Mouse (Mus musculus) mature B cell (primary cell): ENCODE measurements around the gene Cacnb1.

Experiments used
- in situ Hi-C: fragments of 300-500 bp; cut with MboI; formaldehyde crosslinking; loops from 2 replicates; pipeline ENCODE4 v1.14.3; 2019

Cacnb1 gene

DNA sequence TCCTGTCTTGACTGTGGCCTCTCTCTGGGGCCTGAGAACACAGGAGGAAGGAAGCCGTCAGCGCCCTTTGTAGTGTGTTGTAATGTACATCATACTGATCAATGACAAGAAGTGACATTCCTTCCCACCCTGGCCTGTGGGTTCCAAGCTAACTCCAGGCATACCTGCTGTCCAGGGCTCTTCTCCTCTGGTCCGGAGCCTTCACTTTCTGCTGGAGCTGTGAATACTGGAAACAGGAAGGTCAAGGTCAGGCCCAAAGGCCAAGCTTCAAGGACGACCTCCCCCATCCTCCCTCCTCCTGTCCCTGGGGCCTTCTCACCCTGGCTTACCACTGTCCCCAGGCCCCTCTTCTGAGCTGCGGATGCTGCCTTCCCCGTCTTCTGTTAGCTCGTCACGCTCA lies 18.1 kb upstream of the Cacnb1 start:
- in situ Hi-C loops, result no loop called here

DNA sequence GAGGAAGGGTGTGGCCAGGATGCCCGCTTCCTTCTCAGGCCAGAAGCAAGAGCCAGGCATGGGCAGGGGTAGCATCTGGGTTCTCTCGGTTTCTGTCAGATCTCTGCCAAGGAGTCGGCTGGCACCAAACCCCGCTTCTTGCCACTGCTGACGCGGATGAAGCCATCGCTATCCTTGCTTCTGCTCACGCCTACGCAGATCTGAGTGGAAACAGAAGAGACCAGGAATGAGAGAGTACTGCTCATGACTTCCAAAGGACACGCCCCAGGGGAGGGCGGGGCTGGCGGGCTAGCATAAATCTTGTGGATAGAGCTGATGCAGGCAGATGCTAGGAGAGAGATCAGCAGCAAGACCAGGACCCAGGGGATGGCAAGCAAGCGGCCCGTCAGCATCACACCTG lies 15.0 kb upstream of the Cacnb1 start:
- in situ Hi-C loops, result no loop called here

DNA sequence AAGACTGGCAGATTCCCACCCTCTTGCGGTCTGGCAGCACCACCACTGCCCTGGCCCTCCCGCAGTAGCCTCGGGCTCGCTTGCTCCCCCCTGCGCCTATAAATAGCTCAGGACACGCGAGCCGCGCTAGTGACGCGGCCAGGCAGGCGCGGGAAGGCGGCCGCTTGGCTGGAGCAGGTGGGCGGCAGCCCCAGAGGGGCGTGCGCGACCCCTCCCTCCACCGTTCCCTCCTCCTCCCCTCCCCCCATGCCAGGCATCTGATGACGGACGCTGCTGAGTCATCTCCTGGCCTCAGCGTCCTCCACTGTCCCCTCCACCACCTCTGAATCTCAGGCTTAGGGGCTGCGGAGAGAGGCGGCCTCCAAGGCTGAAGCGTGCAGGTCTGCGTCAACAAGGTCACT lies 13.1 kb upstream of the Cacnb1 start:
- in situ Hi-C loops, result no loop called here

GRCm38 (mm10) chr11:98034840-98035239 lies 12.0 kb upstream of the Cacnb1 start:
- in situ Hi-C loops, result no loop called here

GRCm38 (mm10) chr11:98034061-98034460 lies 11.2 kb upstream of the Cacnb1 start:
- in situ Hi-C loops, result no loop called here

DNA sequence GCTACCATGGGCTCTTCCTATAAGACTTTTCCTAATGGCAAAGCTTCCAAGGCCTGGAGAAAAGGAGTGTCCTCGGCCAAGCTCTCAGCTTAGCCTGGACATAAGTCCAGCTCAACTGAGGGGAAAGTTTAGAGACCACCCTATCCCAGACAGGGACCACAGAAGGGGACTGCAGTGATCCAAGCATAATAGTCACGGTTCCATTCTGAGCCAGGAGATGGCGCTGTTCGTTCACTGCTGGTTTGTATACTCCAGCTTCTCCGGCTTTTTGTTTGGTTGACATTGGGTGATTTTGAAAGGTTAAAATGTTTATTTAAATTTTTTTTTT lies 8.6 kb upstream of the Cacnb1 start:
- in situ Hi-C loops, result no loop called here

DNA sequence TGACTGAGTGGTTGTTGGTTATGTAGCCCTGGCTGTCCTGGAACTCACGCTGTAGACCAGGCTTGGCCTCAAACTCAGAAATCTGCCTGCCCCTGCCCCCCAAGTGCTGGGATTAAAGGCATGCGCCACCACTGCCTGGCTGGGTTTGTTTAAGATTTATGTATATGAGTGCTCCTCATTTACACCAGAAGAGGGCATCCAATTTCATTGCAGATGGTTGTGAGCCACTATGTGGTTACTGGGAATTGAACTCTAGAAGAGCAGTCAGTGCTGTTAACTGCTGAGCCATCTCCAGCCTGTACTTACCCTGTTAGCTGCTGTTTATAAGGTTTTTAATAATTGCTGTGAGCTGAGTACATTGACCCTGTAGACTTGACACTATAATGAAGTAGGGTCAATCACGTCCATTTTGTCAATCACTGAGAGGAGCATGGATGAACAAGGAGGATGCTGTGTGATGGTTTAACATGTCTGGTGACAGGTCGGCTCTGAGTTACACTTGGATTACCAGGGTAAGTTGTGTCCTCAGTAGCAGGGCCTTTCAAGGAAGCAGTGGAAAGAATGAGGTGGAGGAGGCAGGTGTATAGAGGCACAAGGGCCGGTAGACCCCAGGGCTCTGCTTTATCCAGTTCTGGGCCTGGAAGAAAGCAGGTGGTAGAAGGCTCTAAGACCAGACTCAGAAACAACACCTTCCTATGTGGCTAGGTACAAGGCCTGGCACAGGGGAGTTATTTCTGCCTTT lies 8.0 kb upstream of the Cacnb1 start:
- in situ Hi-C loops, result no loop called here

DNA sequence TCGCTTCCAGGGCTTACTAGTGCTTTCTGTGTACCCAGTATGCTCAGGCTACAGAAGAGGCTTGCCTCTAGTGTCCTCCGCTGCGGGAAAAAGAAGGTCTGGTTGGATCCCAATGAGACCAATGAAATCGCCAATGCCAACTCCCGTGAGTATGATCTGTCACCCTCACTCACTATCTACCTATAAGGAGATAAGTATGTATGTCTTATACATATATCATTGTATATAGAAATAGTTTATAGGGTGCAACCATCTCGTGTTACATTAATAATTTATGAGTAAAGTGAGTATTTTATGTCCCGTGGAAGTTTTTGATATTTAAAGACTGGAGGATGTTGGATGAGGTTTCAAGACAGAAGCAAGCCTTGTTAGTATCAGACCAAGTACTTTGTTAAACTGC lies 5.0 kb upstream of the Cacnb1 start:
- in situ Hi-C loops, result loop anchor here (5.0 kb wide), 1 partner anchor 50 kb away; no protein-coding TSS in a partner anchor

DNA sequence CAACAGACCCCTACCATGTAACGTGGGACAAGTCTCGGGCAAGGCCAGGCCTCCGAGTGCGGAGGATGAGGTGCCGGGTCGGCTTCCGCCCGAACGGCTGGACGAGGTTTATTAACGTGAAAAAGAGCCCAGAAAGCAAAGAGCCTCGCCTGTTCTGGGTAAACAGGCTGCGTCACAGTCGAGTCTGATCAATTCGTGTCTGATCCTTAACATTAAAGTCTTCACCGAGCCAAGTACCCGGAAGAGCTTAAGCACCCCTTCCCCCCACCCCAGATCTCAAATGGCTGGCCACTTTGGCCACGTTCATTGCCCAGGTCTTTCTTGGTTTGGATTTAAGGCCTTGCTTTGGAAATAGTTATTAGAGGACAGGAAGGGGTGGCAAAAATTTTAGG lies 4.5 kb upstream of the Cacnb1 start:
- in situ Hi-C loops, result loop anchor here (5.0 kb wide), 1 partner anchor 50 kb away; no protein-coding TSS in a partner anchor

GRCm38 (mm10) chr11:98026570-98027296 lies 3.9 kb upstream of the Cacnb1 start, which contains the start of gene Rpl19:
Gene Rpl19 (plus strand): TSS chr11:98026710.
- in situ Hi-C loops, result loop anchor here (5.0 kb wide), 1 partner anchor 51 kb away; no protein-coding TSS in a partner anchor

GRCm38 (mm10) chr11:98026248-98026569 lies 3.4 kb upstream of the Cacnb1 start:
- in situ Hi-C loops, result loop anchor here (5.0 kb wide), 1 partner anchor 51 kb away; no protein-coding TSS in a partner anchor

- in situ Hi-C loops, result no loop called here
These were observed 1.7 kb upstream of the Cacnb1 start for GRCm38 (mm10) chr11:98024516-98024915.

- in situ Hi-C loops, result no loop called here
These were observed 630 bp downstream of the Cacnb1 start for GRCm38 (mm10) chr11:98022253-98022554.

GRCm38 (mm10) chr11:98021565-98022252 lies 1.1 kb downstream of the Cacnb1 start:
- in situ Hi-C loops, result no loop called here

DNA sequence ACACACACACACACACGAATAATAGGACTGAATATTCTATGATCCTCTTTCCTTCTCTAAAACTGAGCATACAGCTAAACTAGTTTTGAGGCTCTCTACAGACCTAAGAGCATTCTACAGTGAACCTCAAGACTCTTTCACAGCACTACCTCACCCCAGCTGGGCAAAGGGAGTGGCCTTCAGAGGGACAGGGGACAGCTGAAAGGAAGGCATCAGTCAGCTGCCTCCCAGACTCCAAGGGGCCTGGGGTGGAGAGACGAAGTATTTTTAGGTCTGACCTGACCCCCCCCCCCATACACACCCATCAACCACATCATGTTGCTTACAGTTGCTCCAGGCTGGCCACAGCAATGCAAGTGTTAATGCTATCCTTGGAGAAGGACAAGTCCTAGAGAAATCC lies 1.7 kb downstream of the Cacnb1 start:
- in situ Hi-C loops, result no loop called here

DNA sequence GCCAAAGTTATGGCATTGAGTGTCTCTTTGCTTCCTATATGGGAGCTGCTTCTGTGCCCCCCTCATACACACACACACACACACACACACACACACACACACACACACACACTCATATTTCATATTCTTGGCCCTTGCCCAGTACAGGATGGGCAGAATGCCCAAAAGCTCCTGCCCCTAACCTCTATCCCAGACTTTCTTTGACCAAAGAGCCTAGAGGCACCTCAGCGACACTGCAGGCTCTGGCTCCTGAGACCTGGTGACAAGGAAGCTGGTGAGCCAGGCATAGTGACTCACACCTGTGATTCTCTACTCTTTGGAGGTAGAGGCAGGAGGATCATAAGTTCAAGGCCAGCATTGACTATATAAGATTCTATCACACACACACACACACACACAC lies 2.1 kb downstream of the Cacnb1 start:
- in situ Hi-C loops, result no loop called here

DNA sequence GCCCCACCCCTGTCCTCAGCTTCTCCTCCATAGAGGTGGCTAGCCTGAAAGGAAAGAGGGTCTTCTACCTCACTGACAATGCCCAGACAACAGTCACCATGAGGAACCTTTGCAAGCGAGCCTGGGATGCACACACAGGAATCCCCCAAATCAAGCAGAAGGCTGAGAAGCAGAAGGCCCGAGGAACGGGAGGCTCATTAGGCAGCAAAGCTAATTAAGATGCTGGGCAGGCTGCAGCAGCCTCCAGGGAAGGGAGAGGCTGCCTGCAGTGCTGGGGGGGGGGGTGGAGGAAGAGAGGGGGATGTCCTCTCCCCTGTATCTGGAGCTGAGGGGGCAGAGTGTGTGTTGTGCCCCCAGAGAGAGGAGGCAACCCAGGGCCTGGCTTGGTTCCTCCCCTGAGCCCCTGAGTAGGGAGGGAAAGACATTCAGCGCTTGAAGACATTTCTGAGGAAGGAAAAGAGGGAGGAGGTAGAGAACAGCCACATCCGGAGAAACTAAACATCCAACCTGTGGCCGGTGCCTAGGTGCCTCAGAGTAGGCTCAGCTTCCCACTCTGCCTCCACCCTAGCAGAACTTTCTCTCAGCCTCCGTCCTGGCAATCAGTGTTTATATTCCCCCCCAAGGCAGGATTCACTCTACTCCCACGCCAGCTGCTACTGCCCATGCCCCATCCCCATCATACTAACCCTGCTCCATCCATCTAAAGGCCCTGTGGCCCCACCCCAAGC lies 2.8 kb downstream of the Cacnb1 start:
- in situ Hi-C loops, result no loop called here

GRCm38 (mm10) chr11:98018858-98019641 lies 3.8 kb downstream of the Cacnb1 start:
- in situ Hi-C loops, result no loop called here

DNA sequence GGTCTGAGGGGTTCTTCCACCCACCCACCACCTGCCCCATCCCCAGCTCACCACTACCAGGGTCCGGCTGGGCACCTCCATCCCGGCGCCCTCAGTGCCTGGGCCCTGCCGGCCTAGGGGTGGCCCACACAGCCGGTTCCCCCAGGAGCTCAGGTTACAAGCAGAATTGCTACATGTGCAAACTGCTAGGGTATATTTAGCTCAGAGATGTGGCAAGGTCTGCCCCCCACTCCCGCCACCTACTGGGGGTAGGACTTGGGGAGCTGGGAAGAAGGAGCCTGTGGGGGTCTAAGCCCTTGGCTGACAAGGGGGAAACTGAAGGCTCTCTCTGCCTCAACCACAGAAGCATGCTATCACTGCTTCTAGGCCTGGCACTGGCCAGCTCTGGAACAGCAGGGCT lies 4.6 kb downstream of the Cacnb1 start:
- in situ Hi-C loops, result no loop called here

DNA sequence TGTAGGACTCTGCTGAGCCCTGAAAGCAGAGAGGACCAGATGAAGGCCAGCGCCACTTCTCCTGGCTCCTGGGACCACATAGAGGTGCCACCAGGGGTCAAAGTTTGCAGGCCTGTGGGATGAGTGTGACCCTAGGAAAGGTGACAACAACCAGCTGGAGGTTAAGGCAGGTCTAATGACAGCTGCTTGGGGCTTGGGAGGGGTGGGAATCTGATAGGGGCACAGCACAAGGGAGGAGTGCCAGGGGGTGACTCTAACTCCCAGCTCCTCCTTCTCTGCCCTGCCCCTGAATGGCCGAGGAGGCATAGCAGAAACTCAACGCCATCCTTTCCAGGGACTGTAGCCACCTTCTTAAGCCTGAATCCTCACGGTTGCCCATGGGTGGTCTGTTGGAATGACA lies 6.0 kb downstream of the Cacnb1 start:
- in situ Hi-C loops, result no loop called here

GRCm38 (mm10) chr11:98016177-98016576 lies 6.7 kb downstream of the Cacnb1 start:
- in situ Hi-C loops, result no loop called here

DNA sequence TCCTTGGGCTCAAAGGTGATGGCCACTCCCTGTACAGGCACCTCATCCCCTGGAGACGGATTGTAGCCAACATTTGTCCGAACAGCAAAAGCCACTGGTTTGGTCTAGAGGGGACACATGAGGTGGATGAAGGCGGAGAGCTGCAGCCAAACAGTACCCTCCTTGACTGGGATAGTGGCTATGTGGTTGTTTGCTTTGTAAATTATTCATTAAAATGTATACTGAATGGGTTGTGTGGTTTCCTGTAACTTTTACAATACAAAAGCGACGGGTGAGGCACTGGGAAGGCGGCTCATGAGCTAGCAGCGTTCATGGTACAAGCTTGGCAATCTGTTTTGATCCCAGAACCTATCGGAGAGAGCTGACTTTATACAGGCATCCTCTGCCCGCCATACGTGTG lies 10.0 kb downstream of the Cacnb1 start:
- in situ Hi-C loops, result no loop called here
